Mouse (Mus musculus): ENCODE data around the gene Arhgap10.

DNA sequence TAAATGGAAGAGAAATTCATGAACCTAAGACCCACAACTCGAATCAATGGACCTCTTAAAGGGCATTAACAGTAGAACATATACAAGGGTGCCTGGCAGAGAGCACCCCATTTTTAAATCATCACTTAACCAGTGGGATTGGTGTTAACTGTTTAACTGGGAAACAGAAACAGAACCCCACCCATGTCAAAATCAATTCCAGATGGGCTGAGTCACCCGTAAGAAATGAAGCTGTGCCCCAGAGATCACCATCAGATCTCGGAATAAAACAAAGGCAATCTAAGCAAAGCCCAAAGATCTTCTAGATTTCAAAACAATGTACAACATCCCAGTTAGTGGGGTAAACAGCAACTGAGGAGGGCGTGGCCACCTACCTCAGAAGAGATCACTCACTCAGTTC is 89.3 kb downstream of the Arhgap10 start:
- TF ChIP-seq CTCF (IDR thresholded peaks at IDR 0.05; ENCODE audit: control insufficient read depth, insufficient read depth, insufficient read length) (no peak), MAX (IDR thresholded peaks at IDR 0.05) (no peak), USF1 (IDR thresholded peaks at IDR 0.05; ENCODE audit: low read depth) (no peak)
